Mouse (Mus musculus): ENCODE measurements around the gene Apon. TPM values are rescaled to one million over a fixed set of nuclear protein-coding genes. Genes with fewer than 3 reads are reported as not detected.

Apon gene
- total RNA-seq, 2 experiments from 2014 or later, result 0.20 TPM; not detected in 1

Other genes starting within 250 kb of the Apon start
- gene Hsd17b6, start 246.5 kb upstream of the Apon start, total RNA-seq (2021), result not detected
- gene Prim1, start 238.9 kb upstream of the Apon start, total RNA-seq (2021), result 1 to 10 TPM; 8.2 to 9.6 TPM
- 100 to 1,000 TPM; 639 to 645 TPM for gene Naca, start 218.5 kb upstream of the Apon start, total RNA-seq (2021)
- 10 to 100 TPM; 91.9 to 99.8 TPM for gene Ptges3, start 195.1 kb upstream of the Apon start, total RNA-seq (2021)
- gene Atp5b, start 170.8 kb upstream of the Apon start, total RNA-seq (2021), result 1,000 to 10,000 TPM; 7,591 to 7,651 TPM
- gene Baz2a, start 162.5 kb upstream of the Apon start, total RNA-seq (2021), result 10 to 100 TPM; 26.1 to 27.8 TPM
- 10 to 100 TPM; 82.8 to 91.0 TPM for gene Rbms2, start 73.8 kb upstream of the Apon start, total RNA-seq (2021)
- under 1 TPM; 0.64 to 0.67 TPM for gene Gls2, start 59.6 kb upstream of the Apon start, total RNA-seq (2021)
- 10 to 100 TPM; 42.1 to 44.6 TPM for gene Spryd4, start 42.3 kb upstream of the Apon start, total RNA-seq (2021)
- not detected for gene Mip, start 28.3 kb upstream of the Apon start, total RNA-seq (2021)
- gene Timeless, start 22.0 kb upstream of the Apon start, total RNA-seq (2021), result 10 to 100 TPM; 11.5 to 17.3 TPM
- gene Apof, start 14.6 kb downstream of the Apon start, total RNA-seq (2021), result not detected
- 10 to 100 TPM; 10.0 to 11.5 TPM for gene Stat2, start 16.5 kb downstream of the Apon start, total RNA-seq (2021)
- gene Il23a, start 44.7 kb downstream of the Apon start, total RNA-seq (2021), result under 1 TPM; 0.50 to 0.87 TPM
- 10 to 100 TPM; 16.5 to 17.5 TPM for gene Pan2, start 49.2 kb downstream of the Apon start, total RNA-seq (2021)
- 10 to 100 TPM; 78.3 to 95.1 TPM for gene Cnpy2, start 68.4 kb downstream of the Apon start, total RNA-seq (2021)
- gene Cs, start 83.6 kb downstream of the Apon start, total RNA-seq (2021), result 1,000 to 10,000 TPM; 1,017 to 1,070 TPM
- 100 to 1,000 TPM; 156 to 159 TPM for gene Coq10a, start 114.9 kb downstream of the Apon start, total RNA-seq (2021)
- gene Ankrd52, start 123.0 kb downstream of the Apon start, total RNA-seq (2021), result 10 to 100 TPM; 43.1 to 43.7 TPM
- gene Slc39a5, start 147.1 kb downstream of the Apon start, total RNA-seq (2021), result not detected
- gene Nabp2, start 157.4 kb downstream of the Apon start, total RNA-seq (2021), result 10 to 100 TPM; 42.5 to 44.7 TPM
- gene Rnf41, start 157.6 kb downstream of the Apon start, total RNA-seq (2021), result 10 to 100 TPM; 24.0 to 24.8 TPM
- 10 to 100 TPM; 83.6 to 95.9 TPM for gene Smarcc2, start 205.2 kb downstream of the Apon start, total RNA-seq (2021)
- gene Myl6, start 240.0 kb downstream of the Apon start, total RNA-seq (2021), result 100 to 1,000 TPM; 500 to 506 TPM
- gene Myl6b, start 244.6 kb downstream of the Apon start, total RNA-seq (2021), result 1 to 10 TPM; 4.1 to 4.5 TPM